Mouse (Mus musculus): ENCODE measurements around the gene Pde1c. TPM values are rescaled to one million over a fixed set of nuclear protein-coding genes. Genes with fewer than 3 reads are reported as not detected.

The Pde1c gene
- polyA plus RNA-seq, 1 experiment from 2014 or later, result 9.3 TPM

GRCm38 (mm10) chr6:56039476-56040055, 529.3 kb downstream of the Pde1c start:
- H3K4me1 ChIP-seq, result no peaks in the 10 kb centered on the region
- H3K9ac ChIP-seq, result no peak overlapping the region
- H3K4me2 ChIP-seq, result no peak overlapping the region
- no peak for ATAC-seq (ENCODE audit: low FRiP score)
- no peak overlapping the region for H3K4me3 ChIP-seq (replicated peaks)
- no peaks in the 10 kb centered on the region for H3K9me3 ChIP-seq
- no peaks in the 10 kb centered on the region for H3K36me3 ChIP-seq (replicated peaks)
- 75% methylated on average over 4 of the region's 4 CpGs for WGBS
- H3K27ac ChIP-seq, result no peak overlapping the region
- no peaks in the 10 kb centered on the region for H3K27me3 ChIP-seq

- 86% methylated on average over 10 of the region's 10 CpGs for WGBS
- no peak overlapping the region for H3K4me3 ChIP-seq (replicated peaks)
- H3K4me1 ChIP-seq, result peaks cover under 1% of the 10 kb centered on the region; the same call in 1 of the 2 replicates
- H3K9me3 ChIP-seq, result no peaks in the 10 kb centered on the region
- no peak for ATAC-seq (ENCODE audit: low FRiP score)
- no peaks in the 10 kb centered on the region for H3K27me3 ChIP-seq
- no peaks in the 10 kb centered on the region for H3K36me3 ChIP-seq (replicated peaks)
- no peak overlapping the region for H3K9ac ChIP-seq
- H3K4me2 ChIP-seq, result no peak overlapping the region
- no peak overlapping the region for H3K27ac ChIP-seq
Measured at GRCm38 (mm10) chr6:56035054-56035453, 533.8 kb downstream of the Pde1c start.

GRCm38 (mm10) chr6:56032231-56032630, 536.7 kb downstream of the Pde1c start:
- no peak for ATAC-seq (ENCODE audit: low FRiP score)
- Histone ChIP-seq H3K4me1 (peaks cover 3% of the 10 kb centered on the region; the same call in 1 of the 2 replicates), H3K27ac (no peak overlapping the region), H3K4me3 (replicated peaks) (no peak overlapping the region), H3K9me3 (no peaks in the 10 kb centered on the region), H3K27me3 (no peaks in the 10 kb centered on the region), H3K9ac (no peak overlapping the region), H3K4me2 (no peak overlapping the region), H3K36me3 (replicated peaks) (no peaks in the 10 kb centered on the region)
- WGBS, result 82% methylated on average over 2 of the region's 2 CpGs

GRCm38 (mm10) chr6:56029986-56030385, 538.9 kb downstream of the Pde1c start:
- H3K4me3 ChIP-seq (replicated peaks), result no peak overlapping the region
- H3K36me3 ChIP-seq (replicated peaks), result no peaks in the 10 kb centered on the region
- H3K27ac ChIP-seq, result no peak overlapping the region
- H3K4me2 ChIP-seq, result no peak overlapping the region
- H3K27me3 ChIP-seq, result no peaks in the 10 kb centered on the region
- no peak overlapping the region for H3K9ac ChIP-seq
- peaks cover 3% of the 10 kb centered on the region; the same call in 1 of the 2 replicates for H3K4me1 ChIP-seq
- H3K9me3 ChIP-seq, result no peaks in the 10 kb centered on the region
- ATAC-seq (ENCODE audit: low FRiP score), result no peak
- WGBS, result 23% methylated on average over 5 of the region's 5 CpGs

- WGBS, result 93% methylated on average over 5 of the region's 5 CpGs
- Histone ChIP-seq H3K9ac (no peak overlapping the region), H3K4me2 (no peak overlapping the region), H3K27me3 (no peaks in the 10 kb centered on the region), H3K9me3 (no peaks in the 10 kb centered on the region), H3K4me1 (peaks cover 3% of the 10 kb centered on the region; the same call in 1 of the 2 replicates), H3K4me3 (replicated peaks) (no peak overlapping the region), H3K27ac (no peak overlapping the region), H3K36me3 (replicated peaks) (no peaks in the 10 kb centered on the region)
- ATAC-seq (ENCODE audit: low FRiP score), result no peak
Measured at GRCm38 (mm10) chr6:56027966-56028365, 540.9 kb downstream of the Pde1c start.

- peaks cover 3% of the 10 kb centered on the region; the same call in 1 of the 2 replicates for H3K4me1 ChIP-seq
- 68% methylated on average over 6 of the region's 6 CpGs for WGBS
- H3K36me3 ChIP-seq (replicated peaks), result no peaks in the 10 kb centered on the region
- ATAC-seq (ENCODE audit: low FRiP score), result peak; percentile 43; the same call in 1 of the 2 replicates
- H3K9ac ChIP-seq, result no peak overlapping the region
- no peak overlapping the region for H3K4me2 ChIP-seq
- H3K27ac ChIP-seq, result no peak overlapping the region
- H3K9me3 ChIP-seq, result no peaks in the 10 kb centered on the region
- H3K27me3 ChIP-seq, result no peaks in the 10 kb centered on the region
- no peak overlapping the region for H3K4me3 ChIP-seq (replicated peaks)
Measured at GRCm38 (mm10) chr6:56027318-56027717, 541.6 kb downstream of the Pde1c start.

- ATAC-seq (ENCODE audit: low FRiP score), result no peak
- Histone ChIP-seq H3K4me2 (no peak overlapping the region), H3K9ac (no peak overlapping the region), H3K27ac (no peak overlapping the region), H3K36me3 (replicated peaks) (no peaks in the 10 kb centered on the region), H3K9me3 (no peaks in the 10 kb centered on the region), H3K27me3 (no peaks in the 10 kb centered on the region), H3K4me3 (replicated peaks) (no peak overlapping the region), H3K4me1 (0 out of 2 replicates have a peak, but pooled peaks cover 3% of the 10 kb centered on the region)
- 60% methylated on average over 2 of the region's 2 CpGs for WGBS
Measured at GRCm38 (mm10) chr6:56025533-56025932, 543.4 kb downstream of the Pde1c start.

Small RNA genes within 50 kb of the gene (microRNA-seq; reads per million reads assigned to microRNA genes)
- gene Gm44413, result not detected

Other genes with a start within 250 kb of the Pde1c start
- 221 and 228 TPM in 2 replicates for gene Lsm5, start 135.6 kb upstream of the Pde1c start, polyA plus RNA-seq (2016; fragmentation: Nextera tagmentation; extraction: Ambion mirVana)
- gene Avl9, start 145.8 kb upstream of the Pde1c start, polyA plus RNA-seq (2016; fragmentation: Nextera tagmentation; extraction: Ambion mirVana), result 42.0 TPM in 2 replicates
- 42.1 and 44.6 TPM in 2 replicates for gene Kbtbd2, start 228.7 kb upstream of the Pde1c start, polyA plus RNA-seq (2016; fragmentation: Nextera tagmentation; extraction: Ambion mirVana)

Data from forebrain, embryonic 12.5 days (tissue).